Mouse (Mus musculus) 416B (cell line): ENCODE measurements around the gene Hpca.

Experiments used
- DNase-seq: peaks from one replicate; pipeline ENCODE4 v3.0.0; 2011; ENCODE audit warnings: low read depth

The Hpca gene

DNA sequence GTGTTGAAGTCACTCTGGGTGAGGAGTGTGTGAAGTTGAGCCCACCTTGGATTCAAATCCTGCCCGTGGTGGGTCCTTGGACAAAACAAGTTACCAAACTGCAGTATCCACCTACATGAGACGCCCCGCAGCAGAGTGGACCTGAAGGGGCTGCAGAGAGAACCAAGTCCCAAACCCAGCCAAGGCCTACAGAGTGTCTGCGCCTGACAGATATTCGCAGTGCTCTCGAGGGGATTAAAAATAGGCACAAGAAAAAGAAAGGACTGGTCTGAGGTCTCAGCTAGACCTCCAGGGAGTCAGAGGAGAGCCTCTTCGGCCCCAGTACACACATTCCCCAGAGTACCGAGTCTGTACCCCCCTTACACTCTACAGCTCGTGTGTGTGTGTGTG lies 14.3 kb upstream of the Hpca start:
- DNase-seq: no peak

DNA sequence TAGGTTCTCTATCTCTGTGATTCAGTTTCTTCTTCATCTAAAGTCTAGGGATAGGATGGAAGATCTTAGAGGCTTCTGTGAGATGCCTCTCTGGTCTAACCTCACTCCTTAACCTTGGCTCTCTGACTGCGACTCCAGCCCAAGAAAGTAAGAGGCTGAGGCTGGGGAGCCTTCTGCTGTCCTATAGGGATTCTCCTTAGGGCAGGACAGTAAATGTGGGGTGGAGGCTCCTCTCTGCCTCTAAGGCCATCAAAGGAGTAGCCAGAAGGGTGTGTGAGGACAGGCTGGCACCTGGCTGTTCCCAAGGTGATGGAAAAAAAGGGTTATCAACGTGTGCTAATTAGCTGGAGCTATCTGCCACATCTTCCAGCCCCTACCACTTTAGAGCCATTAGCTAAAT lies 13.8 kb upstream of the Hpca start:
- no peak for DNase-seq

DNA sequence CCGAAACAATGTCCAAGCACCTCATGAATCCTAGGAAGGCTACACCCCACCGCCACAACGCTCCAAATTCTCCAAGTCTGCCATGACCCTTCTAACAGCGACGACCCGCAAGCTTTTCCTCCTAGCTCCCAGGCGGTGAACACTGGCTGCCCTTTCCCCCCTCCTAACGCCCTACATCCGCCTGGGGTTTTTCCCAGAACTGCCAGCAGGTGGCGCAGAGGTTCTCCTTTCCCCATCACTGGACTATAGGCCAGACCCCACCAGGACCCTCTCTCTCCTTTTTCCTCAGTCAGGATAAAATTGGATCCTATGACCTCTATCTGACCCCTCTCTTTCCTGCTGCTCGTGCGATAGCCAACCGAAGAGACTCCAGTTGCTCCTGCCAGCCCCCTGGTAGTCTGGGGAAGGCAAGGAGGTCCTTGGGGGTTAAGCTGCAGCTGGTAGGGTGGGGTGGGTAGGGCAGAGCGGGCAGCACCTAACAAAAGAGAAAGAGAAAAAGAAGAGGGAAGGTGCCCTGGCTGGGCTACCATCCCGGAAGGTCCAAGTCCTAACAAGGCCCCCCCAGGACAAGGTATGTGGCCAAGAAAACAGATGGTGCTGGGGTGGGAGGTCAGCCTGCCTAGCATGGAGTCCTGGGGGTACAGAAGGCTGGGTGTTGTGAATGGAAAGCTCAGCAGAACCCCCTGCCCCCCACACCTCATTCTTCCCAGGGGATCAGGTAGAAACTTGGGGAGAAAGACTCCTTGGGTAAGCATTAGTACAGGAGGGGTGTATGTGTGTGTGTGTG lies 13.2 kb upstream of the Hpca start:
- DNase-seq: peak; percentile 73

DNA sequence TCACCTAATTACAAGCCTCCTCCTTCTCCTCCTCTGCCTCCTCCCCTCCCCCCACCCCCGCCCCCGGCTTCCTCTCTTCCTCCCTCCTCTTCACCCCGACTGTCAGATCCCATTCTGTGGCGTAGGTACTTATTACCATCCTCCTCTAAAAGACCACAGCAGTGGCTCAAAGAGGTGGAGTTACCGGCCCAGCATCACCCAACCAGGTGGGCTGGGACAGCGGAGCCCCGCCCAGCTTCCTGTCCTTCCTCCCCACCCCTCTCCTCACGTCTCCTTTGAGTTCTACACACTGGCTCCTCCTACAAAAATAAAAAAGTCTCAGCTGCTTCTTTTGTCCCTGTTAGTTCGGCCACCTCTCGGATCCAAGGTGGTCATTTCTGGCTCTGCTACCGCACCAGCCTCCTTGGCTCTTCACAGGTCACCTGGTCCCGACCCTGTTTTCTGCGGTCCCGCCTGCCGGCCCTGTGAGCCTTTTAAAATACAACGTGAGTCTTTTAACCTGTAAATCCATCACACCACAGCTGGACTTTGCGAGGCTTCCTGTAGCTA lies 9.0 kb upstream of the Hpca start:
- DNase-seq: peak; percentile 96

DNA sequence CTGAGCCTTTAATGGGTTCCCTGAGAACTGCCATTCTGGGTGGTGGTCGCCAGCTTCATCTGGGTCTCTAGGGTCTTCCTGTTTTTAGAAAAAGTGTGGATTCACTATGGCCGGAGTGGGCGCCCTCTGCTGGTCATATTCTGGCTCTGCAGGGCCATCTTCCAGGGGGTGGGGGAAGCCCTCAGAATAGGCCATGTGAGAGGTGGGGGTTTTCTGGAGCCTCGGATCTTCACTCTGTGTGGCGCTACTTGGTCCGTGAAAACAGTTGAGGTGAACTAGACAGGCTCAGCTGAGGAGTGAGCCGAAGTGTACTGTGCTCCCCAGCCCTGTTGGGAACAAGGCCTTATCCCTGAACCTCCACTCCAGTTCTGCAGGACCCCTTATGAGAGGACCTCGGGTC lies 8.3 kb upstream of the Hpca start:
- DNase-seq: peak; percentile 76

DNA sequence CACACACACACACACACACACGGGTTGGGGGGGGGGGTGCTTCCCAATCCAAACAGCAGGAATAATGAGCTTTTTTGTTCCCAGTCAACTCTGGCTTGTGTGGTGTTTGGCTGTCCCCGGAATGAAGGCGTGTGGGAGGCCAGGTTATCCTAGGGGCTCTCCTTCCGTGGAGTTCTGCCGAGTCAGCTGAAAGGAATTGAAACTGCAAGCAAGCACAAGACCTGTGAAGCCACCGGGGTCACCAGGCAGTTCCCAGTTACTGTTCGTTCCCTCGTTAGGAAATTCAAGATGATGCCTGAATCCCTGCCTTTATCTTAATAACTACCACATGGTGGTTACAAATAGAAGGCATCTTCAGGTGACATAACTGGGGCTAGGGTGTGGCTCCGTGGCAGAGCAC lies 7.6 kb upstream of the Hpca start:
- no peak for DNase-seq

DNA sequence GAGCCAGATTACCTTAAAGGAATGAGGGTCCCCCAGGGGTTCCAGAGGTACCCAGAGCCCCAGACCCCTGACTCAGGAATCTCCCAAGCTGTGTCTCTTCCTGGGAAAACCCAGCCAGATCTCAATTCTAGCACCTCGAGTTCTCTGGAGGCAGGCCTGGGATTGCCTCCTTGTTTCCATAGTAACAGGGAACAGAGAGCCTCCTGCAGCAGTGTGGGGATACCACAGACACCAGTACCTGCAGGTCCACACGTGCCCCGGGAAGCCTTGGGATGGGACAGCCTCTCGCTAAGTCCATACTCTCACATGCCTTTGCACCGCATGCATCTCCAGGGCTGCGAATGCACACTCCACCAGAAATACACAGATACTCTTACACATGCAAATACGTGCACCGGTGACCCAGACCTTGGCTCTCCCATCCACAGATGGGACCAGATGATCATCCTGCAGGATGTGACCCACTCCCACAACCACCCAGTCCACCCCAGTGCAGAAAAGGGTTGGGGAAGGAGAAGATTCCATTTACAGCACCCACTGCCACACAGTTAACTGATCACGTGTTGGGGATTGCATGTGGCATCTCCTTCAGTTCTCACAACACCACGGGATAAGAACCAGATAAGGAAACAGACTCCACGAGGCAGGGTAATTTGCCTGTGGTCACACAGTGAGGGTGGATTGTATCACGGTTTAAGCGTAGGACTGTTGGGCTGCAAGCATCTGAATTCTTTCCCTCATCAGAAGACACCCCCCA lies 6.9 kb upstream of the Hpca start:
- no peak for DNase-seq

DNA sequence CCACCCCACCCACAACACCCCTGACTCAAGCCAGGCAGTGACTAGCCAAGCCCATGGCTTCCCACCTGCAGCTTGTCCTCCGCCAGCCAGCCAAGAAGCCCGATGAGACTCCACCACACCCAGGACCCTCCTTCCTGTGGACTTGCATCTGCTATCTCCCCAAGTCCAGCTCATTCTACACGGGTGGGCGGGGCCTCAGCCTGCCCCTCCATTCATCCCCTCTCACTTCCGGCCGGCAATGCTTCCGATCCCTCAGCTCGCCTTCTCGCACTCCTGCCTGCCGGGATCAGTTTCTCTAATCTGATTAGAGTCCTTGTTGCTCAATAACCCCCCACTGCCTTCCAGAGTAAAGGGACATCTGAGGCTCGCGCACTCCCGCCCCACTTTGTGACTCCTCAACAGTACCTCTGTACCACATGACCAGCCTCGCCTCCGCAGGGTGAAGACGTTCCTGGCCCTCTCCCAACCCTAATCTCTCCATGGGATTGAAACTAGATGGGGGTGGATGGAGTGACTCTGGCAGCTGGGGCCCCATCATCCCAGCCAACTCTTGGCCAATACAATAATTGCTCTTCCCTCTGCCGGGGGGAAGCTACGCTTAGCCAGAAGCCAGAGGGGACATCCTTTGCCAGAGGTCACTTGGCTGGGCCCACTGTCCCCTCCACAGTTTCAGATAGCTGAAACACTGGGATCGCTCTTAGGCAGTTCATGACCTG lies 4.1 kb upstream of the Hpca start:
- DNase-seq: no peak

DNA sequence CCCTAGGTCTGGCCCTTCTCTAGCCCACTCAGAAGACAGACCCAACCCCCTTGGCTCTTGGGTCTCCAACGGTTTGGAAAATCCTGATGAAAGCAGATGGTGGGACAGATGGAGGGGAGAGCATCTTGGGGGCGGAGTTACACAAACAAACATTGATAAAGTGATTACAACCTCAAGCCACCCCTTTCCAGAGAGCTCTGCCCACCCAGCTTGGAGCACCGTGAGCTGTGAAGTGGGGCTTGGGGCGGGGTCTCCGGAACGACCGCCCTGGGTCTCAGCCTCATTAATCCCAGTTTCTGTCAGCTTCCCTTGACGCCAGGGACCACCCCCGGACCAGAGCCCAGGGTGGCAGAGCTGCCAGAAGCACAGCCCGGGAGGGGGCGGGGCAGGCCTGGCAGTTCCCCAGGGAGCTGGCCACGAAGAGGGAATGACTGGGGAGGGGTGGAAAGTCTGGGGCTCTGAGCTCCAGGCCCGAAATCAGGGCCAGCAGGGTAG lies 2.9 kb upstream of the Hpca start:
- DNase-seq: no peak

DNA sequence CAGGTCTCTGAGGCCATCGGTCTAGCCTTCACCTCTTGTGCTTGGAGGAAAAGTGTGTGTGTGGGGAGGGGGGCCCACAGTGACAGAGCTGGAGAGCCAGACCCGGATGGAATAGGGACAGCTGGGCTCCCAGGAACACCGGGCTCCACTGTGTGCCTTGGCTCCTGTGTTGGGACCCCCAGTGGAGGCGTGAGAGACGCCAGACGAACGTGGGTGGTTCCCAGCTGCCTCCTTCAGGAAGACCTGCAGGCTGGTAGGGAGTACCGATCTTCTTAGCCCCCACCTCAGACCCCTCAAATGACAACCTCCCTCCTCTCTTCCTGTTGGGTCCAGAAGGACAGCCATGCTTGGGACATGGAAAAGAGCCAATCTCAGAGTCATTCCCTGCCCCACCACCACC lies 883 bp upstream of the Hpca start:
- no peak for DNase-seq

DNA sequence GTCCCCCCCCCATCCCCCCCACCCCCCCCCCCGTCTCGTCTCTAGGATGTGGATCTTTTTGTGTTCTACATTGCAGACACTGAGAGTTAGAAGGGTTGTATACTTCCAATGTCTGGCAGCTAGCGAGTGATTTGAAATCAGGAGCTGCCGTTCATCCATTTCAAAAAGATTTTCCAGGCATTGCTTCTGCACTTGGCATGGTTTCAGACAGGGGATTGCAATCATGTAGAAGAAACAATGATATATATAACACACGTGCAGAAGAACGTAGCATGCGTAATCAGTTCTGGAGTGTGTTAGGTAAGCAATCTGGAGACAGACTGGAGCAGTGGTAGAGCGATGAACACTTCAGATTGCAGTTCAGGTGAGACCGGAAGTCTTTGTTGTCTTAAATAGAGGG lies 271 bp upstream of the Hpca start:
- no peak for DNase-seq

DNA sequence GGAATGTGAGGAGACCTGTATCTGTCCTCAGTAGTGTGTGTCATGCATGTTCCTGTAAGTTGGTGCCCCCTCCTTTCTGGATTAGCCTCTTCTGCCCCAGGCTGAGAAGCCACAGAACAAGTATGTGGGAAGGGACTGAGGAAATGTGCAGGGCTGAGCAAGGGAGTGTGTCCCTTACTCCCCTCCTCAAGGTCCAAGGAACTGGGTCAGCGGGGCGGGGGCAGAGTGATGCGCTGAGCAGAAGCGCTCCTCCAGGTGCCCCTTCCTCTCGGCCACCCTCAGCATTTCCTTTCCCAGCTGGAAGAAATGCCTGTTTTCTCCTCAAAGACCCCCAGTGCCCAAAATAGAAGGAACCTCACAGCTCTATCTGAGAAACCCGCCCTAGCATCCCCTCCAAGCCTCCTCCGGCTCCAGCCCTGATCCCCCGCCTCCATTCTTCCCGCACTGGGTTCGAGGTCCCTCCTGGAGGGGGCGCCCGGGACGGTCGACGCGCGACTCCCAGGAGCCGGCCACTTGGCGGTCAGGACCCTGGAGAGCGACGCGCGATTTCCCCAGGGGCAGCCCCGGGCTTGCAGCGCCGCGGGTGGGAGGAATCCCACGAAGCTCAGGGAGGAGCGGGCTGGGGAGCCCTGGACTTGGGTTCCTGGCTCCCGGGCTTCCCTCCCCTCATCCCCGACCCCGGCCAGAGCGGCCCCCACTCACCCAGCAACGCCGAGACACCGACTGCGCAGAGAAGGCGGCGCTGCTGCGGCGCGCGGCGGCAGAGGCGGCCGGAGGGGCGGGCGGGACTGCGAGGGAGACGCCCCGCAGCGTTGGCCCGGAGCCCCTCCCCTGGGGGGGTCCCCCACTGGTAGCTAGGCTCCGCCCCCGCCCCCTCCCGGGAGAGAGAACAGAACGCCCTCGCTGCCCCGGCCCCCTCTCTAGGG lies 1.1 kb downstream of the Hpca start:
- no peak for DNase-seq

DNA sequence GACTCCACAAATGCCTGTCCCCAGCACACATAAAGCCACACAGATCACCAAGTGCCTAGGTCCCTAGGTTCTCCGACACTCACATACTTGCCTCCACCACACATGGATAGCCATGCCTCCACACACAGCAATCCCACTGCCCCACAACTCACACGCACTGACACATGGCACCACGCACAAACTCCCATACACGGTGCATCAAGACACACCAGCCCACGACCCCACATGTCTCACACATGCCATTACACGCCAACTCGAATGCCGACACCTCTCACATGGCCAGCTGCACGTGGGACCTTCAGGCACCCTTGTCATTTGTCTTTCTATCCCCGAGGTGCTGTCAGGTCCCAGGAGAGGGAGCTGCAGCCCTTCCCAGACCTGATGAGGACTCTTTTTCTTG lies 2.1 kb downstream of the Hpca start:
- DNase-seq: no peak

DNA sequence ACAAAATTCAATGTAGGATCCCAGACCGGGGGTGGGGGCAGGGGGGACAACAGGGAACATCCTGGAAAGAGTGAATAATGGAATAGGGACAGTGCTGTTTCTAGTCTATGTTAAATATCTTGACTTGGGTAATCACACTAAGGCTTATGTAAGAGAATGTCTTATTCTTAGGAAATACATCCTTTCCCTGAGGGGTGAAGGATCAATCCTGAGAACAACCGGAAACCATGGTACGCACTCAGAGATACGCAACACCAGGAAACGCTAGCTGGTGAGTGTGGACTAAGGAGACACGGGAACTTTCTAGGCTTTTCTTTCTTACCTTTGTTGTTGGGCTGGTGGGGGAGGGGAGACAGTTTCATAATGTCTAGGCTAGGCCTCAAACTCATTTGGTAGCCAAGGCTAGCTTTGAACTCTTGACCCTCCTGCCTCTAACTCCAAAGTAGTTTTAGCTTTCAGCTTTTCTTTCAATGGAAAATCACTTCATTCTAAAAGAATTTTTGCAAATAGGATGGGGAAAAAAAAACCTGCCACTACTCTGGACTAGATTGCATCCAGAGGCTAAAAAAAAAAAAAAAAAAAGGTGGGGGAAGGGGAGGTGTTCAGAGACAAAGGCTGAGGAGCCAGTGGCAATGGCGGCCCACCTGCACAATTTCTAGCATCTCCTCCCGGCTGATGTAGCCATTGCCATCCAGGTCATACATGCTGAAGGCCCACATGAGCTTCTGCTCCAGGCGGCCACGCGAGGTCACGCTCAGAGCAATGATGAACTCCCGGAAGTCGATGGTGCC lies 3.9 kb downstream of the Hpca start:
- DNase-seq: no peak

DNA sequence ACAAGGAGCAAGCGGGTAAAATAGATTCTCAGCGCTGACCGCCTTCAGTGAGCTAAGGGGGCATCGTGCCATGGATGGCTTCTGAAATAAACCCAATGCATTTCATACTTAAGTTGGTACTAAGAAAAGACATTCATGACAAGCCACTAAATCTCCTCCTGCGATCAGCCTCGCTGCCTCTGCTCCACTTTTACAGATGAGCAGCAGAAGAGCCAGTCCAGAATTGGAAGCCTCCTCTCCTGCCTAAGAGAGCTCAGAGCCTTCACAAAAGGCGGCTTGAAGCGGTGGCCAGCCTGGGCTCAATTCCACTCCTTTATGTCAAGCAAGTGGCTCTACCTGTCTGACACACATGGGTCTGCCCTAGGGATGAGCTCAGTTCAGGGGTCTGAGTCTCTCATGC lies 5.1 kb downstream of the Hpca start:
- DNase-seq: no peak

DNA sequence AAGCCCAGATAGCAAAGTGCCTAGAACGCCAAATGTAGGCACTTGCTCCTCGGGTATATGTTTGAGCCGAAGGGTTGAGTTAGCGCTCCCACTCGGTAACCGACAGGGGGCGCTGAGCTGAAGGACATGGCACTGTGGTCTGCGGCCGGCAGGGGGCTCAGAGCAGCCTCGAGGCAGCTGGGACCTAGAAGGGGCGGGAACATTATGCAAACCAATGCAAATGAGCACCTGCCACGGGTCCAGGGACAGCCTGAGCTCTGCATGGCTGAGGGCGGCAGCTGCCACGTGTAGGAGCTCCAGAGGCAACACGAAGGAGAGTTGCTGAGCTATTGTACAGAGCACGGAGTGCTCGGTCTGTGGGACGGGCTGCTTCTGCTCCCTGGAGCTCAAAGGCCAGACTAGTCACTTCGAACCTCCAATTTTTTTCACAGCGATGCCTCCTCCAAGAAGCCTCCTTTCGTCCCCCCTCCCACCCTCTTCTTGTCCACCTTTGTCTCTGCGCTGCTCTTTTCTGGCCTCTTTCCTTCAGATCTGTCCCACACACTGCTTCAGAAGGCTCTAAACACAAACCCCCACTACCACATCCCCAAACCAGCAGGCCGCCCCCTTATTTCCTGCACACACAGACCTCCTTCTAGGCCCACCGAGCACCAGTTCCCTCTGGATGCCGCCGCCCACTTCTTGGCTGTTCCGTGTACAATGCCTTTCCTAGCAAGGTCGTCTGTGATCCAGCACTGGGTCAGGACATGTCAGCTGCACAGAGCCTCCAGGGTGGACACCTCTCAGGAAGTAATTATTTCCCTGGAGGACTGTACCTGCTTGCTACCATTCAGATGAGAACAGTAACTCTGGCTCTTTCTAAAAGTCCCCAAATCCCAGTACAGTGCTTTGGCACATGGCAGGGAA lies 8.5 kb downstream of the Hpca start:
- DNase-seq: peak; percentile 83

DNA sequence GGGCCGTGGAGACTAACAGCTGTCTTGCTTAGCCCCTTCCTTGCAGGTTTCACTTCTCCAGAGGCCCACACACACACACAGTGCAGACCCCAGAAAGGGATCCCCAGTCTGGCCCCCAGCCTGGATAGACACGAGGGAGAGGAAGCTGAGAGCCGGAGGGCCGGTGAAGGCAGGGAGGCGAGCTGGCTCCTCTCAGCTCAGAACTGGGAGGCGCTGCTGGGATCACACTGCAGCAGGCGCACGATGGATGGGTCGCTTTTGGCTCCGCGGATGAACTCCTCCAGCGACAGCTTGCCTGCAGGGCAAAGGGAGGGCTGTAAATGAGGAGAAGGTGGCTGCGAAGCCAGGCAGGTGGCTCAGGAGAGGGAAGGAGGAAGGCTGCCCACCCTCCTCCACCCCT lies 9.6 kb downstream of the Hpca start:
- no peak for DNase-seq

DNA sequence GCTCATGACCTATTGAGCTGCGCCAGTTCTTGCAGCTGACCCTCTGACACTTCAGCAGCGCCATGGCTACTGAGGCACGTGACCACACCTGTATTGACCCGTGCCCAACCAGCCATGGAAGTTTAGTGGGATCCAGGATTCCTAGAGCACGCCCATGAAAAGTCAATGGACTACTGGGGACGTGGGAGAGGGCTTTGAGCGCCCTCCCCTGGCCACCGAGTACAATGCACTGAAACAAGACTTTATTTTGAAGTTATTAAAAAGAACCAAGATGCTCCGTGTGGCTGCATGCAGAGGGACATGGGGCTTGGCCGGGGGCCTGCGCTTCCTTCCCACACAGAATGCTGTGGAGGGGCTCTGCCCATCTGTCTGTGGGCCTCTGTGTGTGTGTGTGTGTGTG lies 10.5 kb downstream of the Hpca start:
- peak; percentile 45 for DNase-seq

DNA sequence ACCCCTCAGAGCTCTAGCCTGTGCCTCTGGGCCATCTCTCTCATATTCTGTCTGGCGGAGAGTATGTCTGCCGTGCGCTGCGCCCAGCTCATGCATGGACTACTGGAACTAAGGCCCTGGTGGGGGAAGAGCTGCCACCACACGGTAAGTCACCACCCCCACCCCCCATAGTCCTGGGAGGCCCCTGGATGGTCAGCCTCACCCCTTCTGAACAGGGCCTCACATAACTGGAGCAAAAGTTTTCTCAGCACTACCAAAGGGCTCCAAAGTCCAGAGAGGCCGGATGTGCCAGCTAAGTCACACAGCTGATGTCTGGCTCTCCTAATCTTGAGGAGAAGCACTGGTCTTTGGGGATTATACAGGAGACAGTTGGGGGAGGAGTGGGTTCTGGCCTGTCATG lies 11.0 kb downstream of the Hpca start:
- DNase-seq: no peak

DNA sequence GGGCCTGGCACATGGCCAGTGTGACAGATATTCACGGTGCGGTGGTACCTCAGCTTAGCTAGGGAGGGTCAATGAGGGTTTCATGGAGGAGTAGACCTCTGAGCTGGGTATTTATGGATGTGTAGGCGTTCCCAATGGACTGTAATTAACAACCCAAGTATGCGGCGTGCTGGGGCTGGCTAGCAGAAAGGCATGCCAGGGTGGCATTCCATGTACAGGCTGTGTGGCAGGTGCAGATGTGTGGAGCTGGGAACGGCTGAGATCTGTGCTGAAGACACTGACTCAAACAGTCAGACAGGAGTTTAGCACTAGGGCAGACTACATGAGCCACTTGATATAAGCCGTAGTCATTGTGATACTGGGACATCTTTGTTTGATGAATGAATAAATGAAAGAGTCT lies 13.2 kb downstream of the Hpca start:
- no peak for DNase-seq
